Mouse (Mus musculus): Measurements from ENCODE around the gene Eefsec. TPM values are rescaled to one million over a fixed set of nuclear protein-coding genes. Genes with fewer than 3 reads are reported as not detected.

Gene Eefsec
- polyA plus RNA-seq (2012) = 29.5 and 33.4 TPM in 2 replicates

GRCm38 (mm10) chr6:88446063-88447002, at the start of gene Eefsec:
Eefsec (minus strand) TSS chr6:88446539.
- no peak for TF ChIP-seq GATA1 (IDR thresholded peaks at IDR 0.05; ENCODE audit: low read length)

- TF ChIP-seq GATA1 (IDR thresholded peaks at IDR 0.05; ENCODE audit: low read length) = no peak
Measured at GRCm38 (mm10) chr6:88493712-88494111, 47.4 kb upstream of the Eefsec start.

- no peak for TF ChIP-seq GATA1 (IDR thresholded peaks at IDR 0.05; ENCODE audit: low read length)
Measured at GRCm38 (mm10) chr6:88490629-88491354, 44.5 kb upstream of the Eefsec start.

- no peak for TF ChIP-seq GATA1 (IDR thresholded peaks at IDR 0.05; ENCODE audit: low read length)
Measured at GRCm38 (mm10) chr6:88489834-88490233, 43.5 kb upstream of the Eefsec start.

GRCm38 (mm10) chr6:88489026-88489425, 42.7 kb upstream of the Eefsec start:
- TF ChIP-seq GATA1 (IDR thresholded peaks at IDR 0.05; ENCODE audit: low read length) = no peak

GRCm38 (mm10) chr6:88486893-88487292, 40.6 kb upstream of the Eefsec start:
- no peak for TF ChIP-seq GATA1 (IDR thresholded peaks at IDR 0.05; ENCODE audit: low read length)

- TF ChIP-seq GATA1 (IDR thresholded peaks at IDR 0.05; ENCODE audit: low read length) = no peak
Measured at GRCm38 (mm10) chr6:88485378-88485777, 39.0 kb upstream of the Eefsec start.

- no peak for TF ChIP-seq GATA1 (IDR thresholded peaks at IDR 0.05; ENCODE audit: low read length)
Measured at GRCm38 (mm10) chr6:88483913-88484312, 37.6 kb upstream of the Eefsec start.

GRCm38 (mm10) chr6:88483111-88483510, 36.8 kb upstream of the Eefsec start:
- TF ChIP-seq GATA1 (IDR thresholded peaks at IDR 0.05; ENCODE audit: low read length) = no peak

- TF ChIP-seq GATA1 (IDR thresholded peaks at IDR 0.05; ENCODE audit: low read length) = no peak
Measured at GRCm38 (mm10) chr6:88480421-88480820, 34.1 kb upstream of the Eefsec start.

GRCm38 (mm10) chr6:88469878-88470277, 23.5 kb upstream of the Eefsec start:
- TF ChIP-seq GATA1 (IDR thresholded peaks at IDR 0.05; ENCODE audit: low read length) = no peak

GRCm38 (mm10) chr6:88465181-88465920, 19.0 kb upstream of the Eefsec start, which contains the start of gene Ruvbl1:
Ruvbl1 (plus strand) TSS chr6:88465409.
- TF ChIP-seq GATA1 (IDR thresholded peaks at IDR 0.05; ENCODE audit: low read length) = no peak

GRCm38 (mm10) chr6:88454545-88454944, 8.2 kb upstream of the Eefsec start:
- no peak for TF ChIP-seq GATA1 (IDR thresholded peaks at IDR 0.05; ENCODE audit: low read length)

- no peak for TF ChIP-seq GATA1 (IDR thresholded peaks at IDR 0.05; ENCODE audit: low read length)
Measured at GRCm38 (mm10) chr6:88447454-88447853, 1.1 kb upstream of the Eefsec start.

GRCm38 (mm10) chr6:88445661-88446060, 678 bp downstream of the Eefsec start:
- no peak for TF ChIP-seq GATA1 (IDR thresholded peaks at IDR 0.05; ENCODE audit: low read length)

All from G1E-ER4 (cell line).